Mouse (Mus musculus) myocyte (in vitro differentiated cells): ENCODE data around the gene Olfr691. TPM values are rescaled to one million over a fixed set of nuclear protein-coding genes. Genes with fewer than 3 reads are reported as not detected.

Source experiments
- H3K27me3 ChIP-seq: one replicate; pipeline ENCODE4 v1.6.1; 2011; ENCODE audit not compliant: control insufficient read depth, insufficient read depth, insufficient read length
- H3K36me3 ChIP-seq: one replicate; pipeline ENCODE4 v1.6.1; 2011; ENCODE audit not compliant: control insufficient read depth, insufficient read depth
- H3K4me2 ChIP-seq: one replicate; pipeline ENCODE4 v1.6.1; 2011; ENCODE audit warnings: low read depth, control low read depth
- H3K4me3 ChIP-seq: one replicate; pipeline ENCODE4 v1.5.1; 2011; ENCODE audit warnings: mild to moderate bottlenecking, control low read depth, moderate library complexity
- H3K79me2 ChIP-seq: one replicate; pipeline ENCODE4 v1.6.1; 2011; ENCODE audit not compliant: control insufficient read depth, insufficient read depth
- H3ac ChIP-seq: one replicate; pipeline ENCODE4 v1.6.1; 2011; ENCODE audit not compliant: control insufficient read depth, insufficient read length
- CEBPB ChIP-seq: IDR thresholded peaks from 2 replicates; pipeline ENCODE4 v1.6.1; 2011; ENCODE audit warnings: mild to moderate bottlenecking, moderate library complexity; ENCODE audit not compliant: poor library complexity, insufficient read depth, severe bottlenecking
- E2F4 ChIP-seq: IDR thresholded peaks from one replicate; pipeline ENCODE4 v1.6.1; 2011; ENCODE audit warnings: mild to moderate bottlenecking, control low read depth, moderate library complexity; ENCODE audit not compliant: insufficient read depth
- MAX ChIP-seq: IDR thresholded peaks from one replicate; pipeline ENCODE4 v1.6.1; 2011; ENCODE audit warnings: low read depth, mild to moderate bottlenecking, control low read depth
- MYOD1 ChIP-seq, 3 experiments: IDR thresholded peaks; one replicate each; pipeline ENCODE4 v1.6.1; 2011; ENCODE audit warnings: control low read depth in 2 of 3, low read depth in 2 of 3, mild to moderate bottlenecking in 2 of 3, moderate library complexity in 1 of 3; ENCODE audit not compliant: insufficient read length in 2 of 3, control insufficient read depth in 1 of 3
- MYOG ChIP-seq, 3 experiments: IDR thresholded peaks; one replicate each; pipeline ENCODE4 v1.6.1; 2011; ENCODE audit warnings: control low read depth in 2 of 3, low read depth in 2 of 3, mild to moderate bottlenecking in 2 of 3; ENCODE audit not compliant: insufficient read length in 2 of 3, control insufficient read depth in 1 of 3, insufficient read depth in 1 of 3
- POLR2A ChIP-seq: IDR thresholded peaks from one replicate; pipeline ENCODE4 v1.6.1; 2011; ENCODE audit warnings: low read depth, mild to moderate bottlenecking, control low read depth, moderate library complexity; ENCODE audit not compliant: insufficient read length
- POLR2AphosphoS2 ChIP-seq: IDR thresholded peaks from one replicate; pipeline ENCODE4 v1.6.1; 2011; ENCODE audit warnings: low read depth, control low read depth; ENCODE audit not compliant: insufficient read length
- REST ChIP-seq: IDR thresholded peaks from one replicate; pipeline ENCODE4 v1.6.1; 2011; ENCODE audit warnings: mild to moderate bottlenecking, control low read depth, moderate library complexity; ENCODE audit not compliant: insufficient read depth, insufficient read length
- SRF ChIP-seq: IDR thresholded peaks from one replicate; pipeline ENCODE4 v1.6.1; 2011; ENCODE audit warnings: low read depth; ENCODE audit not compliant: control insufficient read depth, insufficient read length
- TCF12 ChIP-seq: IDR thresholded peaks from one replicate; pipeline ENCODE4 v1.6.1; 2011; ENCODE audit warnings: mild to moderate bottlenecking, control low read depth; ENCODE audit not compliant: poor library complexity, insufficient read depth, severe bottlenecking
- TCF3 ChIP-seq: IDR thresholded peaks from one replicate; pipeline ENCODE4 v1.6.1; 2011; ENCODE audit warnings: low read depth, control low read depth; ENCODE audit not compliant: insufficient read length
- USF1 ChIP-seq: IDR thresholded peaks from one replicate; pipeline ENCODE4 v1.6.1; 2011; ENCODE audit warnings: low read depth, mild to moderate bottlenecking, control low read depth, moderate library complexity
- polyA plus RNA-seq: library from polyadenylated mRNA; unstranded; fragments of >200 nt; fragmentation: generic; extraction: Trizol; gene quantifications from one replicate; pipeline ENCODE4 v1.2.1, GENCODE M21; 2012; ENCODE audit warnings: missing spikeins

Gene Olfr691
- polyA plus RNA-seq, 1 experiment = not detected

- TF ChIP-seq TCF12 = no peak
- TF ChIP-seq REST = no peak
- no peak for TF ChIP-seq TCF3
- TF ChIP-seq CEBPB = no peak
- no peak for TF ChIP-seq SRF
- TF ChIP-seq POLR2A = no peak
- no peak for TF ChIP-seq MYOG (IDR thresholded peaks at IDR 0.05; ENCODE audit: control insufficient read depth in 1 of 3, insufficient read depth in 1 of 3, insufficient read length in 2 of 3, low read depth in 2 of 3)
- TF ChIP-seq MYOD1 (IDR thresholded peaks at IDR 0.05; ENCODE audit: control insufficient read depth in 1 of 3, insufficient read length in 2 of 3, low read depth in 2 of 3) = no peak
- no peak for TF ChIP-seq MAX
- no peak for TF ChIP-seq E2F4
- no peak for TF ChIP-seq POLR2AphosphoS2
- no peak for TF ChIP-seq USF1
- Histone ChIP-seq H3K4me2 (no peak overlapping the region), H3K36me3 (peaks cover 21% of the 10 kb centered on the region), H3K4me3 (no peak overlapping the region), H3K79me2 (no peaks in the 10 kb centered on the region), H3K27me3 (no peaks in the 10 kb centered on the region), H3ac (no peak overlapping the region)
These were observed 31.9 kb upstream of the Olfr691 start for GRCm38 (mm10) chr7:105373976-105374375.

- TF ChIP-seq CEBPB = no peak
- no peak for TF ChIP-seq MYOD1 (IDR thresholded peaks at IDR 0.05; ENCODE audit: control insufficient read depth in 1 of 3, insufficient read length in 2 of 3, low read depth in 2 of 3)
- no peak for TF ChIP-seq MAX
- TF ChIP-seq REST = no peak
- TF ChIP-seq POLR2AphosphoS2 = no peak
- TF ChIP-seq SRF = no peak
- no peak for TF ChIP-seq POLR2A
- TF ChIP-seq E2F4 = no peak
- Histone ChIP-seq H3K27me3 (no peaks in the 10 kb centered on the region), H3K4me3 (no peak overlapping the region), H3K36me3 (peaks cover 21% of the 10 kb centered on the region), H3ac (no peak overlapping the region), H3K4me2 (no peak overlapping the region), H3K79me2 (no peaks in the 10 kb centered on the region)
These were observed 31.4 kb upstream of the Olfr691 start for GRCm38 (mm10) chr7:105373509-105373908.

GRCm38 (mm10) chr7:105372912-105373311 is 30.8 kb upstream of the Olfr691 start:
- TF ChIP-seq SRF = no peak
- no peak for TF ChIP-seq MYOD1 (IDR thresholded peaks at IDR 0.05; ENCODE audit: control insufficient read depth in 1 of 3, insufficient read length in 2 of 3, low read depth in 2 of 3)
- TF ChIP-seq CEBPB = no peak
- TF ChIP-seq POLR2AphosphoS2 = no peak
- no peak for TF ChIP-seq TCF3
- no peak for TF ChIP-seq USF1
- no peak for TF ChIP-seq MAX
- no peak for TF ChIP-seq REST
- no peak for TF ChIP-seq MYOG (IDR thresholded peaks at IDR 0.05; ENCODE audit: control insufficient read depth in 1 of 3, insufficient read depth in 1 of 3, insufficient read length in 2 of 3, low read depth in 2 of 3)
- TF ChIP-seq TCF12 = no peak
- no peak for TF ChIP-seq POLR2A
- no peak for TF ChIP-seq E2F4
- H3K36me3 ChIP-seq = peaks cover 21% of the 10 kb centered on the region

DNA sequence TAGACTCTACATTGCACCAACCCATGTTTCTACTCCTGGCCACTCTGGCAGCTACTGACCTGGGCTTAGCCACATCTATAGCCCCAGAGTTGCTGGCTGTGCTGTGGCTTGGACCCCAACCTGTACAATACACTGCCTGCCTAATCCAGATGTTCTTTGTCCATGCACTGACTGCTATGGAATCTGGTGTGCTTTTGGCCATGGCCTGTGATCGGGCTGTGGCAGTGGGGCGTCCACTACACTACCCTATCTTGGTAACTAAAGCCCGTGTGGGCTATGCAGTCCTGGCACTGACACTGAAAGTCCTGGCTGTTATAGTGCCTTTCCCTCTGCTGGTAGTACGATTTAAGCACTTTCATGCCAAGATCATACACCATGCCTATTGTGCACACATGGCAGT is 26.5 kb upstream of the Olfr691 start:
- Histone ChIP-seq H3K27me3 (no peaks in the 10 kb centered on the region), H3K4me3 (no peak overlapping the region), H3K79me2 (no peaks in the 10 kb centered on the region), H3ac (no peak overlapping the region), H3K4me2 (no peak overlapping the region), H3K36me3 (peaks cover 5% of the 10 kb centered on the region)
- TF ChIP-seq E2F4 (no peak), MYOG (IDR thresholded peaks at IDR 0.05; ENCODE audit: control insufficient read depth in 1 of 3, insufficient read depth in 1 of 3, insufficient read length in 2 of 3, low read depth in 2 of 3) (no peak), REST (no peak), MYOD1 (IDR thresholded peaks at IDR 0.05; ENCODE audit: control insufficient read depth in 1 of 3, insufficient read length in 2 of 3, low read depth in 2 of 3) (no peak), POLR2AphosphoS2 (no peak), MAX (no peak), CEBPB (no peak), USF1 (no peak), TCF12 (no peak), TCF3 (no peak), SRF (no peak), POLR2A (no peak)

More at GRCm38 (mm10) chr7:105372912-105373311, 30.8 kb upstream of the Olfr691 start:
- no peak overlapping the region for H3ac ChIP-seq
- H3K4me3 ChIP-seq = no peak overlapping the region
- no peaks in the 10 kb centered on the region for H3K27me3 ChIP-seq
- no peak overlapping the region for H3K4me2 ChIP-seq
- no peaks in the 10 kb centered on the region for H3K79me2 ChIP-seq

DNA sequence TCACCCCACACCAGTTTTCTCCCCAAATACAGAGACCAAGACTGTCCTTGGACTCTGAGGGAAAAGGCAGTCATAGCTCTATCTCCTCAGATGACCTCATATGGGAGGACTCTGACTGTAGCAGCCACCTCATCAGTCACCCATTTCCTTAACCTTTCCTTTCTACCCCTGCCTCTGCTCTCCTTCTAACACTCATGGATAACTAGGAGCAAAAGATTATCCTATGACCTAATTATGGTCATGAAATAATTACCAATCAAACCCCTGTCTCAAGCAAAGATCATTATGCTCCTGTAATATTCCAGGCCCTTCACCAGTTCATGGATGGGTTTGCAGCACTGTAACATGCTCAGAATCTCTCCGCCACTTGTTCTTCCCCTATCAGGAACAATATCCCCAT is 25.9 kb upstream of the Olfr691 start, which contains the start of gene Olfr692:
TSS of gene Olfr692 (plus strand) at position 301 of the 400 bp plus-strand sequence.
- Histone ChIP-seq H3K4me3 (no peak within 1 kb of the TSS), H3K27me3 (no peaks in the 10 kb centered on the region)
- TF ChIP-seq MYOG (IDR thresholded peaks at IDR 0.05; ENCODE audit: control insufficient read depth in 1 of 3, insufficient read depth in 1 of 3, insufficient read length in 2 of 3, low read depth in 2 of 3) (no peak), E2F4 (no peak), CEBPB (no peak), TCF12 (no peak), SRF (no peak), POLR2AphosphoS2 (no peak), MAX (no peak), MYOD1 (IDR thresholded peaks at IDR 0.05; ENCODE audit: control insufficient read depth in 1 of 3, insufficient read length in 2 of 3, low read depth in 2 of 3) (no peak), POLR2A (no peak), TCF3 (no peak), USF1 (no peak), REST (no peak)

More for the DNA sequence above, 25.9 kb upstream of the Olfr691 start, which contains the start of gene Olfr692:
- H3K36me3 ChIP-seq = peaks cover 3% of the 10 kb centered on the region
- no peak within 1 kb of the TSS for H3ac ChIP-seq
- H3K4me2 ChIP-seq = no peak within 1 kb of the TSS
- H3K79me2 ChIP-seq = no peaks in the 10 kb centered on the region
